Mouse (Mus musculus) liver, adult 2 months (tissue): ENCODE measurements at regions not wholly inside any gene's neighbourhood (a gene's known extent, or its start where the extent isn't known, plus 50 kb on each side); places are given as distances from the start of the nearest gene placed in this dataset.

Source experiments
- CTCF ChIP-seq: fragments of 200-500 bp; IDR thresholded peaks from 2 replicates; pipeline ENCODE4 v1.5.1; 2011; ENCODE audit warnings: low read depth, low read length, control low read depth
- POLR2A ChIP-seq: fragments of 200-500 bp; IDR thresholded peaks from 2 replicates; pipeline ENCODE4 v1.6.1; 2011; ENCODE audit warnings: low read length, control low read depth; ENCODE audit not compliant: insufficient read depth; ENCODE audit errors: extremely low read depth

GRCm38 (mm10) chr4:70742002-70742401, 207.2 kb upstream of the Megf9 start:
- TF ChIP-seq CTCF, result no peak
- TF ChIP-seq POLR2A, result no peak
